Mouse (Mus musculus): Measurements from ENCODE around the gene Ncf2. TPM values are rescaled to one million over a fixed set of nuclear protein-coding genes. Genes with fewer than 3 reads are reported as not detected.

Gene Ncf2
- total RNA-seq (2023) = 21.7 TPM

DNA sequence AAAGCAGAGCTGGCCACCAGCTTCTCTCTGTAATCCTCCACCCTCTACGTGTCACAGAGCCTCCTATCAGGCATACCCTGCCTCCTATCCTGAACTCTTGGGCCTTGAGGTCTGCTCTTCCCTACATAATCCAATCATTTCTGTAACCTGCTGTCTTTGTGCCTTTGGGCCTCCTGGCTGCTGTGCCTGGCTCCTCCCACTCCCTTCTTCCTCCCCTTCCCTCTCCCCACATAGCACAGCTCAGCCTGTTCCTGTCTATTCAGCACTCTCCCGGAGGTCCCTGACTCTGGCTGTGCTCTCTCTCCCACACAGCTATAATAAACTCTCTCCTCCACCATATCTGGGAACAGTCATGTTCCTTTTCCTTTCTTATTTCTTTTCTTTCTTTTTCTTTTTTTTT, at the start of gene Ncf2:
Ncf2 (plus strand) TSS at position 298 of the 400 bp plus-strand sequence.

DNA sequence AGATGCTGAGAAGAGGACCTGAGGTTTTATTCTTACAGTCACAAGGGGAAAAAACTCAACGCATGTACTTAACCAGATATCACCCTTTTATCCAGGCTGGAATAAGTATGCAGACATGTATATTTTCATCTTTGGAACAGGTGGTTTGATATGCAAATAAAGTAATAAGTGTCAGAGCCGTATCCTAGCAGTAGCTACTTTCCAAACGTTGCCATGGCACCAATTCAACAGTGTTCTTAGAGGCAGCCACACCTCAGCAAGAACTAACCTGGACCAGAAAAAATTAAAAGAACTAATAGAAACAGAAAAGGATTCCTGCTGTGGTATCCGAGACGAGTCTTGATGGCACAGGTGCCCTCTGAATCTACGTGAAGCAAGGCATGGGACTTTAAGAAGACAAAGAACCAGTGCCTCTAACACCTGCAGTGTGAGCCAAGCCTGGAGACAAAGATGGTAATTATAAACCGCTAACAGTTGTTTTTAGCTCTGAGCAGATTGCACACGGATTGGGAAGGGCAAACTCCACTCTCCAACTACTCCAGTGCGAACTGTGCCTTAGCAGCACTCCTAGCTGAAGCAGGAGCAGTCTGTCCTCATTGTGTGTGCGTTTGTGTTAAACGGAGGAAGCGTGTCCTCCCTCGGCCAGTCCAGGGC, 49.6 kb upstream of the Ncf2 start, which contains the start of gene Apobec4:
Apobec4 (plus strand) TSS at position 240 of the 654 bp plus-strand sequence.

DNA sequence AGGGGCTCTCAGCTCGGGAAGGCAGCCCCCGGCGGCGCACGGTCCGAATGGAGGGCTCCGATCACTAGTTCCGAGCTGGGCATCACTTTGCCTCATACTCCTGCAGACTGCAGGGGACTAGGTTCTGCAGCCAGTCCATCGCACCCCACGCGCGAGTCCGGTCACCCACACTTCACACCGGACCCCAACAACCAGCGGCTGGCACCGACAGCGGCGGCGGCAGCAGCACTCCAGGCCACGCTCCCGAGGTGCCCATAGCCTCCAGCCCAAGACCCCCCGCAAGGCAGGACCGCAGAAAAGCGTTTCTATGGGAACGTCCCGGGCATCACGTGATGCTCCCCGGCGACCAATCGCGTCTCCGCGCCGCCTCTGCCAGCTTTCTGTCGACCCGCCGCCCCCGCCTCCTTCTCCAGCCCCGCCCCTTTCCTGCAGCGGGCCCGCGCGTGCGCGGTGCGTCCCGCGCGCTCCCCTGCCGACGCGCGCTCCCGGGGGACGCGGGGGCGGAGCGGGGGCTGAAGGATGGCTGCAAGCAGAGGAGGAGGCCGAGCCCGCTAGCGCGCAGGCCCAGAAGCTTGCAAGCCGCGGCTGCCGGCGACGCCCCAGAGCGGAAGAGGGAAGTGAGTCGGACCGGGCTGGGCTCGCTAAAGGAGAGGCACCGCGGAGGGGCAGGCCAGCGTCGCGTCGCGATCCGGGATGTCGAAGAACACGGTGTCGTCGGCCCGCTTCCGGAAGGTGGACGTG, 33.8 kb upstream of the Ncf2 start, which contains the start of the genes Rgl1 and Arpc5:
Rgl1 (minus strand) TSS at position 320 of the 741 bp plus-strand sequence.
Arpc5 (plus strand) TSS at position 511 of the 741 bp plus-strand sequence.

Other genes with a start within 250 kb of the Ncf2 start
- not detected for gene Apobec4, start 49.6 kb upstream of the Ncf2 start, total RNA-seq (2023)
- 4.4 TPM for gene Rgl1, start 33.8 kb upstream of the Ncf2 start, total RNA-seq (2023)
- gene Arpc5, start 33.7 kb upstream of the Ncf2 start, total RNA-seq (2023) = 239 TPM
- 135 TPM for gene Smg7, start 102.5 kb downstream of the Ncf2 start, total RNA-seq (2023)
- gene Nmnat2, start 154.8 kb downstream of the Ncf2 start, total RNA-seq (2023) = 2.6 TPM